Mouse (Mus musculus) thymus, postnatal 4 days (tissue): ENCODE data around the gene Sytl3.
A peak's percentile ranks its signal among the peaks of the same experiment; 100 is the strongest.

Experiments
- DNase-seq: peaks from one replicate; pipeline ENCODE4 v3.0.0; 2021

Sytl3 gene

DNA sequence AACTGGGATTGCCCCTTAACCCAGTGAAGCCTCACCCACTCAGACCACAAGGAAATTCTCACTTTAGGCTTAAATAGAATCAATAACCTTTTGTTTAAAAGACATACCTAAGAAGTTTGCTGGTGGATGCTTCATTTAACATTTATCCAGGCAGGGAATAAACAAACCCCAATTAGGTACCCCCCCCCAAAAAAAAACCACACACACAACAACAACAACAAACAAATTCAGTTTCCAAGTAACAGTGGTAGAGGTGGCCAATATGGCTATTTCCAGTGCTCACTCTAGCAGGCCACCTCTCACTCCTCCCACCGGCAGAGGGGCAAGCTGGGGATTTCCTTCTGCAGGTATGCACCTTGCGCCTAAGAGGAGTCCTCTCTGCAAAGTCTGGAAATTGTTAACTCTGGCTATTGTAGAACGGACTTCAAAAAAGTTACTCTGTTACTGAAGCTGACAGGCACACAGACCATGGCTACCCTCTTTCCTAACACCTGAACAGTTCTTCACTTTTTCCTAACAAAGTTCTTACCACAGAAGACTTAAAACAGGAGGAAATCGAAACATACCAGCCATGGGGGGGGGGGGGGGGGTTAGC is 121.7 kb downstream of the Sytl3 start:
- DNase-seq = peak; percentile 48

DNA sequence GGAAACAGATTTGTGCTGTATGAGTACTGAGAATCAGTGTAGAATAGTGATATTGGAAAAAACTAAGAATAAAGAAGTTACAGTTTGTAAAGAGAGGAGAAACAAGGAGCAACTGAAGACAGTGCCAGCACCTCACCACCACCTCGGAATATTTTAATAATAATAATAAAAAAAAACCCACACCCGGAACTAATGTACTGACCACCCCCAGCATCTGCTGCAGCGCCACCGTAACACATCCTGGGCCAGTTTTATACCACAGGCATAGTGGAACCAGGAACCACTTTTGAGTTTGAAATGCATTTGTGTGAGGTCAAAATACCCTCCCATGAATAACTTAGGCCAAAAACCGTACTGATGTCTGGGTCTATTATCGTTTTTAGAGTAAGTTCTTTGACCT is 122.4 kb downstream of the Sytl3 start:
- no peak for DNase-seq

DNA sequence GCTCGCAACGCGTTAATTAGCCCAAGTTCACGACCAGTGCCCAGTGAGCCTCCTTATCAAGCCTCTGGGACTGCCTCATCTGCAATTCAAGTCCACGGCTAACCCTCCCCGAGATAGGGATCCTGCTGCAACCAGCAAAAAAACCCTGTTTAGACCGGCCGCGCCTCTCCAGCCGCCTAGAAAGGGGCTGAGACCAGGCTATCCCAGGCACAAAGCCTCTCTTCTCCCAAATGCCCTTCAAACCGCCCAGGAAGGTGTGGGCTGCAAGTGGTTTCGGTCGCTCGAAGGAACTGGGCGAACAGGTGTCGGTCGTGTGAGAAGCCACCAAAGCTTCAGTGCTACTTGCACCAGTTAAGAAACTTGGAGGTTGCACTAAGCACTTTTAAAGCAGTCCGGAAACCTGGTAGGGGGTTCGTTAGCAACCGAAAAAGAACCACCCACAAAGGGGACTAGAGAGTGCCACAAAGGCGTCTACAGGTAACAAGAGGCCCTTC is 123.2 kb downstream of the Sytl3 start:
- DNase-seq = peak; percentile 67

DNA sequence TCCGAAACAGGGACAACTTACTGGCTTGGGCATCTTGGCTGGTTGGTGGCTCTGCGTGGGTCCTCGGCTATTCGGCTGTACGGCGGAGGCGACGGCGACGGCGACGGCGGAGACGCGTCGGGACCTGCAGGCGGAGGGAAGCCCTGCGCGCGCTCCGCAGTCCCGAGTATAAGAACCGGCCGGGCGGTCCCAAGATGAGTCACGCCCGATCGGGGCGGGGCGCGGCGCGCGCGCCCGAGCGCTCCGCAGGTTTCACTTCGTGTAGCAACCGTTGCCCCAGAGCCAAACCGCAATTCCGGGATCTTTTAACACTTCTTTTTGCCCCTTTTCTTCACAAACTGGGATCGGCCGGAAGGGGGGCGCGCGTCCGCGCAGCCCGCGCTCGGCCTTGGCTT is 123.7 kb downstream of the Sytl3 start, which contains the start of gene Ezr:
TSS of gene Ezr (minus strand) at position 174 of the 395 bp plus-strand sequence.
- peak; percentile 95 for DNase-seq

DNA sequence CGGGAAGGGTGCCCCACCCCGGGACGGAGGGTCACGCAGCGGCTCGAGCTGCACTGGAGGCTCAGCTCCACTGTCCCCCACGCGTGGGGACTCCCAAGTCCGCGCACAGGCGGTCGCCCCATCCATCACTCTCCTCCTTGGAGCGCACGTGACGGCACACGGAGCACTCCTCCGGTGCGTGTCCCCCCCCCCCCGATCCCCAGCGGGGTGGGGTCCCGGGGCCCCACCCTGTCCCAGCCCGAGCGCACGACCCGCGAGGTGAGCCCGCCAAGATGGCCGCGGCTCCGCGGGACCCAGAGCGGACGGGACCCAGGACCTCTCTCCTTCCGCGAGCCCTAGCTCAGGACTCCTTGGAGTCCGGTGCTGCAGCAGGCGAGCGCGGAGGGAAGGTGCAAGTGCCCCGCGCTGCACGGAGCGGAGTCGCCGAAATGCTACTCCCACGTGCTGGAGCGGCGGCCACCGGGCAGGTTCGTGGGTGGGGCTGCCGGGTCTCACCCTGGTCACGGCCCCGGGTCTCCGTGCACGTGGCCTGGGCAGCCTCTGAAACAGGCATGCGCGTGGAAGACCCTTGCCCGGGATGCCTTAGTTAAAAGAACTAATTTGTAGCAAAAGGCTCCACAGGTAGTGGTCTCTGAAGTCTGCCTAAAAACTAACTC is 124.2 kb downstream of the Sytl3 start:
- DNase-seq = peak; percentile 73

DNA sequence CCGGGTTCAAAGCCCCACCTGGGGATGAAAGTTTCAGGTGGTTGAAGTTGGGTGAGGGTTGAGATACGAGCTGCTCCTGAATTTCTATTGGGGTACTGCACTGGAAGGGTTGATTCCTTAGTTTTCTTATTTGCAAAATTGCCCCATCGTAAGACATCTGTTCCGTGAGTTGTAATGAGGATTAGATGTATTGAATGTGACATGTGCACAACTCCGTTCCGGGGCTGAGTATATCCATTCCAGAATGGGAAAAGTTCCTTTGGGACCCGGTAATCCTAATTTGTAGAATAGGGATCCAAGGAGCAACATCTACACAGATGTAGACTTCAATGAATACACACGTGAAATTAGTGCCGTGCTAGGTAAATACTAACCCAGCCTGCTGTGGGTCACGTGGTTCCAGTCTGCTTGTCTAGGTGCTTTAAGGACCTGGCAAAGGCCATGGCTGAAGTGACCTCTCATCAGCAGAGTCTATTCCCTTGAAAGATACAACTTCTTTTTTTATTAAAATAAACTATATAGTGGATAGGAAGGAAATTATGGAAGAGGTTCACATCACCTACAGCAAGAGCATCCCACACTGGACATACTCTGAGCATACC is 125.0 kb downstream of the Sytl3 start:
- DNase-seq = no peak

DNA sequence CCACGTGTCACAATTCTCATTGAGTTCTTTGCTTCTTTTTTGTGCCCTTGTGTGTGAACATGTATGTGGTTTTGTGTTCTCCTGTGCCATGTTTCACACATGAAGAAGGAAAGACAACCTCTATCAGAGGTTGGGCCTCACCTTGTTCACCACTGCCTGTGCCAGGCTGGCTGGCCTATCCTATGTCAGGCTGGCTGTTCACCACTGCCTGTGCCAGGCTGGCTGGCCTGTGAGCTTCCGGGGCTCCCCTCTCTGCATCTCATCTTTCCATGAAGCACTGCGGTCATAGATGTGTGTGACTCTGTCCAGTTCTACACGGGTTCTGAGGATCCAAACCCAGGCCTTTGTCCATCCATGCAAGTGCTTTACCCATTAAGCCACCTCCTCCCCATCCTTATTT is 128.3 kb downstream of the Sytl3 start:
- no peak for DNase-seq
